Mouse (Mus musculus) B cell, adult 67 days (primary cell): ENCODE data around the gene Tctex1d4. TPM values are rescaled to one million over a fixed set of nuclear protein-coding genes. Genes with fewer than 3 reads are reported as not detected.

Experiments
- total RNA-seq, 2 experiments: library from RNA; stranded (reverse); gene quantifications; 4 replicates each; pipeline ENCODE4 v1.2.4; 2023

Gene Tctex1d4
- total RNA-seq = under 1 TPM in 1 of 2 experiments, not detected in 1; 0.58 TPM

DNA sequence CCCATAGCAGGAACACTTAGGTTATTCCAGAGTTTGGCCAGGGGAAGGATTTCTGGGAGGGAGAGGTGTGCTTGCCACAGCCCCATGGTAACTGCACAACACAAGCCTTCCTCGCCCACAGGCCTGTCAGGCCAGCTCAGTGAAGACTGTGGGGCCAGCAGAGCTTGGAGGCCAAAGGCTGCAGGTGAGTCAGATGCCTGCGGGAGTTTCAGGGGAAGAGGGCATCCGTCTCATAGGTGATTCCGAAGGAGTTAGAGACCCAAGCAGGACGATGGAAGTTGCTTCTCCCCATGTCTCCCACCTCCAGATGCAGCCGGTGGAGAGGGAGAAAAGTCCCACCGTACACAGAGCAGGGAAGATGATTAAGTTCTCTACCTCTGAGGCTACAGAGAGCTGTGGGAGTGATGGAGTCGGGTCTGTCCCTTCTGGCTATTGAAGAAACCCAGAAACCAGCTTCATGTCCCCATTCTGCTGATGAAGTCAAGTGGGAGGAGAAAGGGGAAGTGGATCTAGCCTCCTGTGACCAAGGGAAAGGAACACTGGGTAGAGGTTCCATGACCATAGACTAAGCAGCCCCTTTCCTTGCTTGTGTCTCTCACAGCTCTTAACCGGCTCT, at the start of gene Tctex1d4:
Gene Tctex1d4 (plus strand): TSS at position 120 of the 616 bp plus-strand sequence.

DNA sequence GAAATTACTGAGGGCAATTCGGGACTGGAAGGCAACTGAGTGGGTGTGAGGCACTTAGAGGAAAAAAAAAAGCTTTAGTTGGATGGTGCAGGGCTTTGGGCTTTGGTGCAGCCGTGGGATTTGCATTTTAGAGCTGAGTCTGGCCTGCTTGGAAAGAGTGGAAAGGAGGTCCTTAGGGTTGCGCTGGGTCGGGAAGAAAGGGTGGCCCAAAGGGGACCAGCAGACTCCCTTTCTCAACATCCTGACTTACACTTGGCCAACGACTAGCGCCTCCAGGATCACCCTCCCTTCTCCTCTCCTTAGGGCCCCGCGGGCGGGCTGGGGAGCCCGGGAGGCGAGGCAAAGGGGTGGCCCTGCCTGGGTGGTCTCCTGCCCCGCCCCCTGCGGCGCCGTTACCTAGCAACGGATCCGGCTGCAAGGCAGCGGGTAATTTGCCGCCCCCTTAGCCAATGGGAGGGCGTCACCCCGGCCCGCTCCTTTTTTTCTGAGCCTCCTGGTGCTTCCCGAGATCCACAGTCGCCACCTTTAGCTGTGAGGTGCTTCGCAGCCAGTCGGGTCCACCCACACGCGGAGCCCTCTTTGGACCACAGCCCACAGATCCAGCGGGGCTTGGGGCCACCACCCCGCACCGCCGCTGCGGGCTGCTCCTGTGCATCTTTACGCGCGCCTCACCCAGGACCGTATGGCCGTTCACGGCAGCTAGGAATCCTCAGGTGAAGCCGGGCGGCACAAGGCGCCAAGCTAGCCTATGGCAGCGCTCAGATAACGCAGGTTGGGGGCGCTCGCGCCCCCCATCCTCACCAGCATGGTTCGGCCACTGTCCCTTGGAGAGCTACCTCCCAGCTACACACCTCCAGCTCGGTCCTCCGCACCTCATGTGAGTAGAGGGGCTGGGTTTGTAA, 30.8 kb upstream of the Tctex1d4 start, which contains the start of gene Ptch2:
Gene Ptch2 (plus strand): TSS at position 525 of the 902 bp plus-strand sequence.

DNA sequence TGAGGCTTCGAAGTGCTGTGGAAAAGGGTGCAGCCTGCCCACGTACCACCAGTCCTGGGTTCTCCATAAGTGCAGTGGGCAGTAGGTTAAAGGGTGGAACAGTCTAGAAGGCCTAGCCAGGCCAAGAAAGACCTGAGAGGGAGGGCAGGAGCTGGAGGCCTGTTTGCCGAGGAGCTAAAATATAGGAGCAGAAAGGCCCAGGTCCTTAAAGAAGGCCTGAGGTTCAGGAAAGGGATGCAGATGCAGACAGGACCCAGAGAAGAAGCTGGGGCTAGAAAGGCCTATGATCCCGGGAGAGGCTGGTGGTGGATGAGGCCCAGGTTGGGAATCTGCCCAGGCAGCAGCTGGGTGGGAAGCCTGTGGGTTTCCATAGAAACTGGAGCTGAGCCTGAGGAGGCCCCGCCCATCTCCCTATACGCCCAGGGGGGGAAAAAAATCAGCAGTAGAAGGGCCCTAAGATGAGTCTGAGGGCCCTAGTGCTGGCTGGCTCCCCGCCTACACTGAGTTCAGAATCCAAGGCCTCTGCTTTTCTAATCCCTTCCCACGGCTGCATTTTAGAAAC, 1.2 kb upstream of the Tctex1d4 start, which contains the start of gene Btbd19:
Gene Btbd19 (minus strand): TSS at position 378 of the 562 bp plus-strand sequence.

DNA sequence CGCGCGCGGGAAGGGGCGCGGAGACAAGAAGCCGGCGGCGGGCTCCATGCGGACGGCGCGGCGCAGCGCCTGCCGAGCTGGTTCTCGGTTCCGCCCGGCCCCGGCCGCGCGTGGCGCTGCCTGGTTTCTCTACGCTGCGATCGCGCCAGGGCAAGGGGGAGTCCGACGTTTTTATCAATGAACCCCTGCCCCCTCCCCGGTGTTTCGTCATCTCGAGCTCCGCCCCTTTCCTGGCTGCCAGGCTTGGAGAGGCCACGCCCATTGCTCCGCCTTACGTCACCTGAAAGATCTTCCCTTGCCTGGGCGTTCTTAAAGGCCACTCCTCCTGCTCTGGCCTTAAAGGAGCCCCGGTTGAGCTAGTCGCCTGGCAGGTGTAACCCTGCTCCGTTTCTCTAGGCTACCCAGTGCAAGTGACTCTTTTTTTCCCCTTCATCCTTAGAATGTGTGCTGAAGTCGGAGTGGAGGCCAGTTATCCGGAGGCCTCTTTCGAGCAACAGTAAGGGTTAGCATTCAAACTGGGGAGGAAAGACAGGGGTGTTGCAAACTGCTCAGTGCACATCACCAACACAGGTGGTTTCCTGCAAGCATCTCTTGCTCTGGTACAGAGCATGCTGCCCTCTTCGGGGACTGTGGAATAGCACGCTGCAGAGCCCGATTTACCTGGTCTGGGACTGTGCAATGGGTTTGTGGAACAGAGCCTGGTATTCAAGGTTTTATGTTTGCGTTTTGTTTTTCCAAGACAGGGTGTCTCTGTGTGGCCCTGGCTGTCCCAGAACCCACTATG, 7.4 kb downstream of the Tctex1d4 start, which contains the start of gene Plk3:
Gene Plk3 (minus strand): TSS at position 147 of the 784 bp plus-strand sequence.

DNA sequence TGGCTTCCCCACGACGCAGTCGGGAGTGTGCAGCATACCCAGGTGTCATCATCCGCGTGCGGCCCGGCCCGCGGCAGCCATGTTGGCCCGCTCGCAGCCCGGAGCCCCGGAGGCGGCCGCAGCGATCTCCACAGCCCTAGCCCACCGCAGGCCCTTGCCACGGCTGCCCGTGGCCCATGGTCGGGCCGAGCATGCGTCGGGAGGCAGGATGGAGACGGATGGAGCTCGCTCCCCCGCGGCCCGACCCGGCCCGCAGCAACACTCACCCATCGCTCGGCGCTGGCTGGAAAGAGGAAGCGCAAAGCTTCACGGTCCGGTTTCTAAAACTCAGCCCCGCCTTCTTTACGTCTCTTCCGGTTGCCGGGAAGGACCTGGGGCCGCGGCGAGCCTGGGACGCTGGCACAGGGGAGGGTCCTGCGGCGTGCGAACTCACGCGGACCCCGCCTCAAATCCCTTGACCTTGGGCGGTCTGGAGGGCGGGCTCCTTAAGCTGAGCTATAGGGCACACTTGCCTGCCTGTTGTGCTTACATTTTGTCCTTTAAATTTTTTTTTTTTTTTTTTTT, 29.3 kb downstream of the Tctex1d4 start, which contains the start of gene Rps8:
Gene Rps8 (minus strand): TSS at position 452 of the 564 bp plus-strand sequence.

Other genes starting within 250 kb of the Tctex1d4 start
- not detected for gene Zswim5, start 249.4 kb upstream of the Tctex1d4 start, total RNA-seq
- 10 to 100 TPM; 52.1 to 57.3 TPM for gene Urod, start 132.4 kb upstream of the Tctex1d4 start, total RNA-seq
- gene Hectd3, start 131.5 kb upstream of the Tctex1d4 start, total RNA-seq = 10 to 100 TPM; 48.4 to 52.1 TPM
- gene Eif2b3, start 107.4 kb upstream of the Tctex1d4 start, total RNA-seq = 10 to 100 TPM; 29.2 to 32.0 TPM
- gene Ptch2, start 30.7 kb upstream of the Tctex1d4 start, total RNA-seq = under 1 TPM in 1 of 2 experiments, not detected in 1; 0.32 TPM
- gene Btbd19, start 1.1 kb upstream of the Tctex1d4 start, total RNA-seq = 10 to 100 TPM; 23.6 to 24.9 TPM
- 10 to 100 TPM; 18.9 to 21.4 TPM for gene Plk3, start 7.2 kb downstream of the Tctex1d4 start, total RNA-seq
- gene Rps8, start 29.4 kb downstream of the Tctex1d4 start, total RNA-seq = 1,000 to 10,000 TPM; 1,976 to 2,109 TPM
- under 1 TPM; 0.36 to 0.87 TPM for gene Kif2c, start 55.8 kb downstream of the Tctex1d4 start, total RNA-seq
- not detected for gene Tmem53, start 125.2 kb downstream of the Tctex1d4 start, total RNA-seq
- not detected for gene Armh1, start 125.3 kb downstream of the Tctex1d4 start, total RNA-seq